Mouse (Mus musculus) liver, embryonic 14.5 days (tissue): ENCODE data around the gene Pawr.

Source experiments
- CTCF ChIP-seq: IDR thresholded peaks from 2 replicates; pipeline ENCODE4 v1.5.1; 2016; ENCODE audit warnings: antibody characterized with exemption, low read depth, control low read depth
- EP300 ChIP-seq: IDR thresholded peaks from 2 replicates; pipeline ENCODE4 v1.6.1; 2016; ENCODE audit warnings: antibody characterized with exemption, low read depth

DNA sequence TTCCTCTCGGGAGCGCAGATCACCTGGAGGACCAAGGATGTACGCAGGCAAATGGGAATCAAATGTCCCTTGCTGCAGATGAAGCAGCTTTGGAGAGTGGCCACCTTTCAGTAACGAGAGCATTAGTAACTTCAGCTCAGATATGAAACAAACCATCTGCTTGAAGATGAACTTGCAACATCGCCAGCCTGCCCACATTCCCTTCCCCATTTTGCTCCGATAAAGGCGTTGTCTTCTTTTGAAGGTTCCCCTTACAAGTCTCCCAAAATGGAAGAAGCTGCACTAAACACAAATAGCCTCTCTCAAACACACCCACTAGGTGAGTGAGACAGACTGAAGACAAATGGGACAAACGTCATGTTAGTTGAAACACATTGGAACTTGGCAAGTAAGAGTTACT is 119.6 kb downstream of the Pawr start:
- TF ChIP-seq EP300 (no peak), CTCF (no peak)
